In the genomic region with DNA sequence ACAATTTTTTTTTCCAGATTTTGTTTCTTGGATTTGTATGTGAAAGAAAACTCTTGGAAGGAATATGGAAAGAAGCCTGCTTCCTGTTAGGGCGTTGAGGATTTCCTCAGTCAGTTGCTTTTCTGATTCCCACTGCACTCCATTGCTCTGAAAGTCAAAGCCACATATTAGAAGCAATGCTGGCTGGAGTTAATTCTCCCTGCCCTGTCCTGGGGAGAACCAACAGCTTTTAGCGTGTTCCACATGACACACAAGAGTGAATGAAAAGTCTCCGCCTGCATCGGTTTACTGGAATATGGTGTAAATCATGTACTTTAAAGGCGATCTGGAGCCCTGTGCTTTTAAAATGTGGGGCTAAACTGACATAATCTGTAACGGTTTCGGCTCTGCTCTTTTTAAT, we compare ENCODE assay signal across 14 mouse cellular contexts.
DNase-seq lines count a peak whose midpoint lies in the region; ATAC-seq and TF ChIP-seq lines count a peak whose summit lies in the region.
"Had no signal": no experiment of that assay in that cellular context is flagged by ENCODE, and none has a peak within 500 bp of the region (broad histone marks: within the 10 kb centered on the region; RNA-seq: fewer than 3 reads in every experiment).

No protein-coding gene starts in this region.

- H3K4me2 ChIP-seq in stomach, embryonic 14.5 days (replicated peaks; ENCODE audit: low read depth, low read length), result no peak overlapping the region
- no peak overlapping the region for H3K4me2 ChIP-seq in stomach, postnatal 0 days (replicated peaks; ENCODE audit: low read depth)
- peak overlapping the region; percentile 10; the same call in 1 of the 2 replicates for H3K4me2 ChIP-seq in forebrain, embryonic 15.5 days (replicated peaks)
- H3K4me2 ChIP-seq in limb, embryonic 15.5 days, result no peak overlapping the region
- H3K4me2 ChIP-seq in stomach, embryonic 16.5 days (ENCODE audit: low read depth, low read length), result no peak overlapping the region

- H3K9ac ChIP-seq in stomach, embryonic 14.5 days (replicated peaks; ENCODE audit: low read depth, low read length), result no peak overlapping the region
- H3K9ac ChIP-seq in stomach, postnatal 0 days (ENCODE audit: low read length), result no peak overlapping the region
- no peak overlapping the region for H3K9ac ChIP-seq in forebrain, embryonic 15.5 days (replicated peaks)
- H3K9ac ChIP-seq in limb, embryonic 15.5 days, result no peak overlapping the region
- no peak overlapping the region for H3K9ac ChIP-seq in stomach, embryonic 16.5 days (ENCODE audit: low read length)

- 46% methylated on average over 7 of the region's 7 CpGs for WGBS in stomach, embryonic 14.5 days
- 52% methylated on average over 7 of the region's 7 CpGs for WGBS in stomach, postnatal 0 days
- 14% methylated on average over 7 of the region's 7 CpGs for WGBS in forebrain, embryonic 15.5 days
- WGBS in limb, embryonic 15.5 days, result 18% methylated on average over 7 of the region's 7 CpGs
- 50% methylated on average over 7 of the region's 7 CpGs for WGBS in stomach, embryonic 16.5 days

- TF ChIP-seq CTCF in stomach, postnatal 0 days (IDR thresholded peaks at IDR 0.05; ENCODE audit: low read depth), result no peak

- no peak for DNase-seq in stomach, postnatal 0 days (ENCODE audit: low spot score)
- DNase-seq in urinary bladder, postnatal 4 days (ENCODE audit: low spot score in 2 of 2), result no peak
- DNase-seq in yolk sac, embryonic 10.5 days (ENCODE audit: low spot score), result no peak
- DNase-seq: adrenal gland, postnatal 14 days; cerebellum, postnatal 14 days; gastrocnemius, postnatal 25 days; kidney, adult 18-20 months; lung, postnatal 10 days had no signal

- no peaks in the 10 kb centered on the region for H3K4me1 ChIP-seq in stomach, embryonic 14.5 days (ENCODE audit: control insufficient read depth, insufficient read depth, low read length)
- no peaks in the 10 kb centered on the region for H3K4me1 ChIP-seq in stomach, postnatal 0 days (replicated peaks; ENCODE audit: control insufficient read depth, insufficient read depth)
- H3K4me1 ChIP-seq in forebrain, embryonic 15.5 days, result peaks cover 11% of the 10 kb centered on the region
- peaks cover 17% of the 10 kb centered on the region for H3K4me1 ChIP-seq in limb, embryonic 15.5 days
- H3K4me1 ChIP-seq in stomach, embryonic 16.5 days (ENCODE audit: control insufficient read depth, insufficient read depth, low read length), result no peaks in the 10 kb centered on the region

- H3K27me3 ChIP-seq in stomach, embryonic 14.5 days (ENCODE audit: control insufficient read depth, insufficient read depth, low read length), result no peaks in the 10 kb centered on the region
- no peaks in the 10 kb centered on the region for H3K27me3 ChIP-seq in stomach, postnatal 0 days (ENCODE audit: control insufficient read depth, insufficient read depth, low read length)
- no peaks in the 10 kb centered on the region for H3K27me3 ChIP-seq in forebrain, embryonic 15.5 days
- H3K27me3 ChIP-seq in limb, embryonic 15.5 days, result no peaks in the 10 kb centered on the region
- no peaks in the 10 kb centered on the region for H3K27me3 ChIP-seq in stomach, embryonic 16.5 days (ENCODE audit: control insufficient read depth, insufficient read depth, low read length)

- peak overlapping the region; percentile 45 for H3K27ac ChIP-seq in stomach, embryonic 14.5 days (ENCODE audit: low read length)
- H3K27ac ChIP-seq in stomach, postnatal 0 days (replicated peaks), result no peak overlapping the region
- 0 out of 2 replicates have a peak overlapping the region, but pooled peaks have one; percentile 37 for H3K27ac ChIP-seq in forebrain, embryonic 15.5 days (replicated peaks)
- H3K27ac ChIP-seq in limb, embryonic 15.5 days, result peak overlapping the region; percentile 88
- peak overlapping the region; percentile 31; the same call in 1 of the 2 replicates for H3K27ac ChIP-seq in stomach, embryonic 16.5 days (ENCODE audit: low read length)

- ATAC-seq in stomach, embryonic 14.5 days (ENCODE audit: insufficient number of reproducible peaks, insufficient read depth, low FRiP score, low read depth), result no peak
- no peak for ATAC-seq in stomach, postnatal 0 days (ENCODE audit: low FRiP score, low TSS enrichment)
- no peak for ATAC-seq in forebrain, embryonic 15.5 days (replicated peaks)
- ATAC-seq in limb, embryonic 15.5 days (ENCODE audit: insufficient number of reproducible peaks, low FRiP score, low TSS enrichment, low read depth), result no peak
- no peak for ATAC-seq in stomach, embryonic 16.5 days (ENCODE audit: insufficient read depth, low FRiP score)
- no peak for ATAC-seq in megakaryocyte-erythroid progenitor cell, adult 5-6 weeks (replicated peaks; ENCODE audit: low FRiP score, low TSS enrichment, poor library complexity, severe bottlenecking)

- TF ChIP-seq EP300 in stomach, postnatal 0 days (optimal IDR thresholded peaks at IDR 0.05), result no peak

- no peaks in the 10 kb centered on the region for H3K36me3 ChIP-seq in stomach, embryonic 14.5 days (ENCODE audit: control insufficient read depth, insufficient read depth, low read length)
- H3K36me3 ChIP-seq in stomach, postnatal 0 days (ENCODE audit: control insufficient read depth, insufficient read depth, low read length), result no peaks in the 10 kb centered on the region
- no peaks in the 10 kb centered on the region for H3K36me3 ChIP-seq in forebrain, embryonic 15.5 days
- no peaks in the 10 kb centered on the region for H3K36me3 ChIP-seq in limb, embryonic 15.5 days
- H3K36me3 ChIP-seq in stomach, embryonic 16.5 days (ENCODE audit: control insufficient read depth, insufficient read depth, low read length), result no peaks in the 10 kb centered on the region
- H3K36me3 ChIP-seq: G1E had no signal

- H3K4me3 ChIP-seq in stomach, embryonic 14.5 days (ENCODE audit: low read depth, low read length), result no peak overlapping the region
- no peak overlapping the region for H3K4me3 ChIP-seq in stomach, postnatal 0 days (ENCODE audit: low read depth, low read length)
- H3K4me3 ChIP-seq in forebrain, embryonic 15.5 days, result no peak overlapping the region
- no peak overlapping the region for H3K4me3 ChIP-seq in limb, embryonic 15.5 days
- H3K4me3 ChIP-seq in stomach, embryonic 16.5 days (replicated peaks; ENCODE audit: low read length), result no peak overlapping the region

- no peaks in the 10 kb centered on the region for H3K9me3 ChIP-seq in stomach, embryonic 14.5 days (ENCODE audit: control insufficient read depth, low read depth, low read length)
- H3K9me3 ChIP-seq in stomach, postnatal 0 days (ENCODE audit: control insufficient read depth, low read length), result no peaks in the 10 kb centered on the region
- H3K9me3 ChIP-seq in forebrain, embryonic 15.5 days, result no peaks in the 10 kb centered on the region
- no peaks in the 10 kb centered on the region for H3K9me3 ChIP-seq in limb, embryonic 15.5 days
- H3K9me3 ChIP-seq in stomach, embryonic 16.5 days (replicated peaks; ENCODE audit: control insufficient read depth, low read length), result no peaks in the 10 kb centered on the region
- H3K9me3 ChIP-seq: G1E had no signal
